Mouse (Mus musculus) intestine, postnatal 0 days (tissue): Measurements from ENCODE around the gene Slc43a2. TPM values are rescaled to one million over a fixed set of nuclear protein-coding genes. Genes with fewer than 3 reads are reported as not detected.
A peak's percentile ranks its signal among the peaks of the same experiment; 100 is the strongest.

ENCODE experiments used
- ATAC-seq: fragments of 200-750 bp; cut with Nextera tagmentation; 2 replicates; pipeline ENCODE4 v1.8.0; 2017; ENCODE audit warnings: mild to moderate bottlenecking, moderate TSS enrichment, moderate library complexity
- H3K27ac ChIP-seq: fragments of 300-500 bp; sonication (generic); 2 replicates; pipeline ENCODE4 v1.5.1; 2014; ENCODE audit warnings: mild to moderate bottlenecking, low read depth, low read length, moderate library complexity
- H3K27me3 ChIP-seq: fragments of 300-500 bp; sonication (generic); replicated peaks from 2 replicates; pipeline ENCODE4 v1.6.1; 2014; ENCODE audit warnings: low read length, mixed read lengths; ENCODE audit not compliant: control insufficient read depth, insufficient read depth
- H3K36me3 ChIP-seq: fragments of 300-500 bp; sonication (generic); 2 replicates; pipeline ENCODE4 v1.6.1; 2014; ENCODE audit warnings: mild to moderate bottlenecking, moderate library complexity; ENCODE audit not compliant: control insufficient read depth, insufficient read depth
- H3K4me1 ChIP-seq: fragments of 300-500 bp; sonication (generic); replicated peaks from 2 replicates; pipeline ENCODE4 v1.6.1; 2014; ENCODE audit warnings: antibody characterized with exemption, low read length, mixed read lengths; ENCODE audit not compliant: control insufficient read depth, insufficient read depth
- H3K4me2 ChIP-seq: fragments of 300-500 bp; sonication (generic); replicated peaks from 2 replicates; pipeline ENCODE4 v1.6.1; 2014; ENCODE audit warnings: low read depth, mild to moderate bottlenecking, moderate library complexity
- H3K4me3 ChIP-seq: fragments of 300-500 bp; sonication (generic); 2 replicates; pipeline ENCODE4 v1.5.1; 2014; ENCODE audit warnings: low read depth, low read length
- H3K9ac ChIP-seq: fragments of 300-500 bp; sonication (generic); 2 replicates; pipeline ENCODE4 v1.6.1; 2014; ENCODE audit warnings: mild to moderate bottlenecking, low read depth, low read length
- H3K9me3 ChIP-seq: fragments of 300-500 bp; sonication (generic); 2 replicates; pipeline ENCODE4 v1.6.1; 2016; ENCODE audit warnings: mixed run types; ENCODE audit not compliant: control insufficient read depth
- CTCF ChIP-seq: sonication (generic); IDR thresholded peaks from 2 replicates; pipeline ENCODE4 v1.5.1; 2016; ENCODE audit warnings: low read depth, mild to moderate bottlenecking, control low read depth, antibody characterized with exemption, moderate library complexity
- WGBS: fragments of 180-500 bp; shearing (Covaris S2); extraction: QIAGEN DNeasy Blood & Tissue Kit; methylation state at CpG from one replicate; pipeline ENCODE4 v1.1.7; 2014; 5-methylcytosine and 5-hydroxymethylcytosine counted together
- polyA plus RNA-seq: library from polyadenylated mRNA; unstranded; fragments of >200 nt; fragmentation: Nextera tagmentation; extraction: Ambion mirVana; gene quantifications from 2 replicates; pipeline ENCODE4 v1.2.1, GENCODE M21; 2015

Slc43a2 gene
- 46.4 and 59.5 TPM in 2 replicates for polyA plus RNA-seq

GRCm38 (mm10) chr11:75531469-75532242 lies at the start of gene Slc43a2:
TSS of gene Slc43a2 (plus strand) at chr11:75531694.
- ATAC-seq, result peak; percentile 83
- peaks cover 1% of the 10 kb centered on the region; the same call in 1 of the 2 replicates for H3K36me3 ChIP-seq
- H3K9ac ChIP-seq, result peak within 1 kb of the TSS; percentile 81
- H3K27me3 ChIP-seq, result no peaks in the 10 kb centered on the region
- H3K9me3 ChIP-seq, result no peaks in the 10 kb centered on the region
- peak within 1 kb of the TSS; percentile 90 for H3K27ac ChIP-seq
- peaks cover 7% of the 10 kb centered on the region; the same call in 1 of the 2 replicates for H3K4me1 ChIP-seq
- under 1% methylated on average over 62 of the region's 62 CpGs for WGBS
- peak within 1 kb of the TSS; percentile 62 for H3K4me3 ChIP-seq
- no peak for TF ChIP-seq CTCF
- peak within 1 kb of the TSS; percentile 98 for H3K4me2 ChIP-seq

GRCm38 (mm10) chr11:75486192-75486591 lies 45.3 kb upstream of the Slc43a2 start:
- Histone ChIP-seq H3K9ac (no peak overlapping the region), H3K4me3 (no peak overlapping the region), H3K27ac (no peak overlapping the region), H3K4me1 (no peaks in the 10 kb centered on the region), H3K9me3 (no peaks in the 10 kb centered on the region), H3K27me3 (no peaks in the 10 kb centered on the region), H3K36me3 (peaks cover 18% of the 10 kb centered on the region), H3K4me2 (peak overlapping the region; percentile 50; the same call in 1 of the 2 replicates)
- peak; percentile 11 for ATAC-seq
- WGBS, result 17% methylated on average over 3 of the region's 3 CpGs
- no peak for TF ChIP-seq CTCF

GRCm38 (mm10) chr11:75486601-75487285 lies 44.8 kb upstream of the Slc43a2 start, which contains the start of gene Prpf8:
TSS of gene Prpf8 (plus strand) at chr11:75486816.
- Histone ChIP-seq H3K36me3 (peaks cover 24% of the 10 kb centered on the region), H3K27me3 (no peaks in the 10 kb centered on the region), H3K9ac (peak within 1 kb of the TSS; percentile 92), H3K9me3 (no peaks in the 10 kb centered on the region), H3K4me1 (no peaks in the 10 kb centered on the region), H3K4me3 (peak within 1 kb of the TSS; percentile 91), H3K27ac (peak within 1 kb of the TSS; percentile 75), H3K4me2 (peak within 1 kb of the TSS; percentile 69)
- peak; percentile 99 for ATAC-seq
- 0% methylated on average over 52 of the region's 52 CpGs for WGBS
- no peak for TF ChIP-seq CTCF

GRCm38 (mm10) chr11:75487496-75487895 lies 44.0 kb upstream of the Slc43a2 start:
- Histone ChIP-seq H3K4me3 (peak overlapping the region; percentile 91), H3K4me1 (no peaks in the 10 kb centered on the region), H3K27me3 (no peaks in the 10 kb centered on the region), H3K9me3 (no peaks in the 10 kb centered on the region), H3K27ac (no peak overlapping the region), H3K9ac (peak overlapping the region; percentile 92), H3K36me3 (peaks cover 31% of the 10 kb centered on the region), H3K4me2 (peak overlapping the region; percentile 69)
- TF ChIP-seq CTCF, result no peak
- WGBS, result 28% methylated on average over 6 of the region's 6 CpGs
- no peak for ATAC-seq

- ATAC-seq, result no peak
- Histone ChIP-seq H3K9ac (no peak overlapping the region), H3K27ac (no peak overlapping the region), H3K36me3 (peaks cover 99% of the 10 kb centered on the region), H3K4me2 (no peak overlapping the region), H3K27me3 (no peaks in the 10 kb centered on the region), H3K4me1 (no peaks in the 10 kb centered on the region), H3K4me3 (no peak overlapping the region), H3K9me3 (no peaks in the 10 kb centered on the region)
- TF ChIP-seq CTCF, result no peak
- 83% methylated on average over 10 of the region's 10 CpGs for WGBS
Observed at GRCm38 (mm10) chr11:75494296-75495049, 37.0 kb upstream of the Slc43a2 start.

GRCm38 (mm10) chr11:75498126-75498525 lies 33.4 kb upstream of the Slc43a2 start:
- 44% methylated on average over 1 of the region's 1 CpGs for WGBS

More at GRCm38 (mm10) chr11:75498126-75498525, 33.4 kb upstream of the Slc43a2 start:
- Histone ChIP-seq H3K4me3 (no peak overlapping the region), H3K9ac (no peak overlapping the region), H3K36me3 (peaks cover 99% of the 10 kb centered on the region), H3K4me2 (no peak overlapping the region), H3K27me3 (no peaks in the 10 kb centered on the region), H3K9me3 (no peaks in the 10 kb centered on the region), H3K27ac (no peak overlapping the region; the same call in 1 of the 2 replicates), H3K4me1 (no peaks in the 10 kb centered on the region)
- TF ChIP-seq CTCF, result no peak
- ATAC-seq, result no peak
